Mouse (Mus musculus): ENCODE data around the gene Lima1. TPM values are rescaled to one million over a fixed set of nuclear protein-coding genes. Genes with fewer than 3 reads are reported as not detected.

Gene Lima1
- polyA plus RNA-seq, 1 experiment from 2014 or later, result 14.8 TPM

DNA sequence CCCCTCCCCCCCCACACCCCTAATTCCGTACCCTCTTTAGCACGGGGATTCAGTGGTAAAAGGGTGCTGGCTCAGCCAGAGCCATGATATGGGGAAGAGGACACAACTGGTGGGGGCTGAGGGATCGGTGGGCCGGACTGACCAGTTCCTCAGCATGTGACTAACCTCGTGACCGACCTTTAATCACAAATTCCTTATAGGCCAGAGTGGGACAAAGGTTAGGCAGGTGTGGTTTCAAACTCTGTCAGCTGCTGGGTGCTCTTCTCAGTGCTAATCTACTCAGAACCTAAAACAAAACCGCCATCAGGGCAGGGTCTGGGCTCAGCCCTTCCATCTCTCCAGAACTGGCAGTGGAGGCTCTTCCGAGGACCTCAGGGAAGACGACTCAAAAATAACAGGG is 40.1 kb downstream of the Lima1 start:
- no peaks in the 10 kb centered on the region for H3K36me3 ChIP-seq (replicated peaks; ENCODE audit: insufficient read depth, low read length)
- H3K27me3 ChIP-seq (ENCODE audit: insufficient read depth, low read length), result no peaks in the 10 kb centered on the region
- DNase-seq (peak; percentile 47), ATAC-seq (peak; percentile 87)
- H3K4me3 ChIP-seq (ENCODE audit: low read depth, low read length), result no peak overlapping the region
- 29% methylated on average over 9 of the region's 9 CpGs for WGBS (ENCODE audit: insufficient replicate concordance)
- no peaks in the 10 kb centered on the region for H3K9me3 ChIP-seq (ENCODE audit: low read length)
- peak overlapping the region; percentile 35; the same call in 1 of the 2 replicates for H3K4me2 ChIP-seq (ENCODE audit: low read depth, low read length)
- H3K9ac ChIP-seq (replicated peaks), result no peak overlapping the region
- H3K4me1 ChIP-seq (ENCODE audit: insufficient read depth), result no peaks in the 10 kb centered on the region; the same call in 1 of the 2 replicates
- H3K27ac ChIP-seq (ENCODE audit: low read depth), result peak overlapping the region; percentile 88
- no peak for TF ChIP-seq CTCF (IDR thresholded peaks at IDR 0.05; ENCODE audit: low read depth)
- 0 out of 2 replicates have a peak, but pooled peaks have one; percentile 57 for TF ChIP-seq EP300 (IDR thresholded peaks at IDR 0.05; ENCODE audit: low read depth)

DNA sequence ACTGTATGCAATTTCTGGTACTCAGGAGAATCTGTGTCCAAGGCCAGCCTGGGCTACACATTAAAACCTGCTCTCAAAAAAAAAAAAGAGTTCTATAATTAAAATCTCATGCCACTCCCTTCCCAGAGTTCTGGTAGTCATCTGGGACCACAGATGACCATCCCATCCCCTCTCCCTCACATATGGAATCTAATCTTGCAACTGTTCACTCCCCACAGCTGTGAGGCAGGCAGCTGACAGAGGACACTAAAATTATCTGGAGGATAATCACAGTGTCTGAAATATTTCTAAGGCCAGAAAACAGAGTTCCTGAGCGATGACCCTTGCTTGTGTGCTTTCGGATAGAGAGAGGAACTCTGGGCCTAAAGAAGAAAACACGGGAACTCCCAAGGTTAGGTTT is 40.6 kb downstream of the Lima1 start:
- H3K27ac ChIP-seq (ENCODE audit: low read depth), result peak overlapping the region; percentile 88
- WGBS (ENCODE audit: insufficient replicate concordance), result 55% methylated on average over 3 of the region's 3 CpGs
- H3K4me3 ChIP-seq (ENCODE audit: low read depth, low read length), result no peak overlapping the region

DNA sequence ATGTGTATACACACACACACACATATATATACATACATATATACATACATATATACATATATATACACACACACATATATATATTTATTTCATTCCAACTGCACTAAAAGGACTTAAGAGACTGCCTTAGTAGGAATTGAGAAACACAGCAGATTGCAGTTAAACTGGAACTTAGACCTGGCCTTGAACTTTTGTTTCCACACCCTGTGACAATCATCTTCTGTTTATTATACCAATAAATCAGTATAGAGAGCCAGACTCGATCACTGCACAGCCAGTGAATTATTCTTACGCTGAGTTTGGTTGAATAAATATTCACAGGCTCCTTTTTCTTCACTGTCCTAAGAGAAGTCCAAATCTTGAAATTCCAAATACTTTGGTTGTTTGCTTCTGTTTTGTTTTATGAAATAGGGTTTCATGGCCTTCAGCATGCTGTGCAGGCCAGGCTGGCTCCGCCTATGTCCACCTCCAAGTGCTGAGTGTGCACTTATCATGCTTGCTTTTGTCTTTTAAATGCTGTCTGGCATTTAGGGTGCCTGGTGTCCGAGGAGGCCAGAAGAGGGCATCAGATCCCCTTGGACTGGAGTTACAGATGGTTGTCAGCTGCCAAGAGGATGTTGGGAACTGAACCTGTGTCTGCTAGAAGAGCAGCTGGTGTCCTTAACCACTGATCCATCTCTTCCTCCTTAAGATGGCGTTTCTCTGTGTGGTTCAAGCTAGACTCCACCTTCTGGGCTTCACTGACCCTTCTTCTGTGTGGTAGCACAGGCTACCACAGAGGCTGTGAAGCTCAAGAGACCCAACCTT is 41.4 kb downstream of the Lima1 start:
- Histone ChIP-seq H3K9me3 (ENCODE audit: low read length) (no peaks in the 10 kb centered on the region), H3K36me3 (replicated peaks; ENCODE audit: insufficient read depth, low read length) (no peaks in the 10 kb centered on the region), H3K27ac (ENCODE audit: low read depth) (peak overlapping the region; percentile 88; the same call in 1 of the 2 replicates), H3K9ac (replicated peaks) (no peak overlapping the region), H3K4me1 (ENCODE audit: insufficient read depth) (no peaks in the 10 kb centered on the region; the same call in 1 of the 2 replicates), H3K4me3 (ENCODE audit: low read depth, low read length) (no peak overlapping the region), H3K27me3 (ENCODE audit: insufficient read depth, low read length) (no peaks in the 10 kb centered on the region), H3K4me2 (ENCODE audit: low read depth, low read length) (no peak overlapping the region)
- WGBS (ENCODE audit: insufficient replicate concordance), result 68% methylated on average over 5 of the region's 5 CpGs
- no peak for DNase-seq
- TF ChIP-seq EP300 (IDR thresholded peaks at IDR 0.05; ENCODE audit: low read depth), result no peak
- TF ChIP-seq CTCF (IDR thresholded peaks at IDR 0.05; ENCODE audit: low read depth), result peak; percentile 14; the same call in 1 of the 2 replicates
- ATAC-seq, result no peak

More for the DNA sequence above, 40.6 kb downstream of the Lima1 start:
- Histone ChIP-seq H3K9me3 (ENCODE audit: low read length) (no peaks in the 10 kb centered on the region), H3K4me2 (ENCODE audit: low read depth, low read length) (no peak overlapping the region), H3K36me3 (replicated peaks; ENCODE audit: insufficient read depth, low read length) (no peaks in the 10 kb centered on the region), H3K4me1 (ENCODE audit: insufficient read depth) (no peaks in the 10 kb centered on the region; the same call in 1 of the 2 replicates), H3K9ac (replicated peaks) (no peak overlapping the region), H3K27me3 (ENCODE audit: insufficient read depth, low read length) (no peaks in the 10 kb centered on the region)
- TF ChIP-seq CTCF (IDR thresholded peaks at IDR 0.05; ENCODE audit: low read depth) (no peak), EP300 (IDR thresholded peaks at IDR 0.05; ENCODE audit: low read depth) (no peak)
- no peak for DNase-seq
- ATAC-seq, result no peak

DNA sequence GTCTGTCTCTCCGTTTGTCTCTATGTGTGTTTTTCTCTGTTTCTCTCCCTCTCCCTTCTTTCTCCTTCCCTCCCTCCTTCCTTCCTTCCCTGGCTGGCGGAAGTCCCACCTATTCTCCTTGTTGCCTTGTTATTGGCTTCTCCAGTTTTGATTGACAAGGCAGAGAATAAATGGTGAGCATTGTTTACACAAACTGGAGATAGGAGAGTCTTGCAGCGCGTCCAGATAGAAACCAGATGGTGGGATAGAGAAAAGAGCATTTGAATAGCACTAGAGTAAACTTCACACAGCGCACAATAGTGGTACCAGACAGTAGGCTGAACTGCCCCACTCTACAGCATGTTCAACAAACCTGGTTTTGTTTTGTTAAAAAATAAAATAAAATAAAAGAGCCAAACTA is 43.7 kb downstream of the Lima1 start:
- Histone ChIP-seq H3K4me2 (ENCODE audit: low read depth, low read length) (no peak overlapping the region), H3K27me3 (ENCODE audit: insufficient read depth, low read length) (no peaks in the 10 kb centered on the region), H3K36me3 (replicated peaks; ENCODE audit: insufficient read depth, low read length) (peaks cover under 1% of the 10 kb centered on the region; the same call in 1 of the 2 replicates), H3K4me1 (ENCODE audit: insufficient read depth) (no peaks in the 10 kb centered on the region; the same call in 1 of the 2 replicates), H3K9me3 (ENCODE audit: low read length) (no peaks in the 10 kb centered on the region), H3K9ac (replicated peaks) (no peak overlapping the region), H3K27ac (ENCODE audit: low read depth) (no peak overlapping the region), H3K4me3 (ENCODE audit: low read depth, low read length) (no peak overlapping the region)
- TF ChIP-seq EP300 (IDR thresholded peaks at IDR 0.05; ENCODE audit: low read depth) (no peak), CTCF (IDR thresholded peaks at IDR 0.05; ENCODE audit: low read depth) (no peak)
- WGBS (ENCODE audit: insufficient replicate concordance), result 68% methylated on average over 5 of the region's 5 CpGs
- DNase-seq, result no peak
- no peak for ATAC-seq

DNA sequence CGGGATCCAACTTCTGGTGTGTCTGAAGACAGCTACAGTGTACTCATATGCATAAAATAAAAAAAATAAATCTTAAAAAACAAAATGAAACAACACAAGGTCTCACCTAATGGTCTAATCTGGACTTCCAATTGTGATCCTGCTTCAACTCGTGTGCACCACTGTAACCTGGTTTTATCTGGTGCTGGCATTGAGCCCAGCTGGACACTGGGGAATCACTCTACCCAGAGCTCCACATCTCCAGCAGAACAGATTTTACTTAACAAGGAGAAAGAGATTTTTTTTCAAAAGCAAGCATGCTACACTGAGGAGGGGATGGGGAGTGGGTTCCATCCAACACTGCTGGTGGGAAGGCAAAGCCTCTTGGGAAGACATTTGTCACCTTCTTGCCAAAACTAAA is 47.2 kb downstream of the Lima1 start:
- no peak overlapping the region for H3K4me2 ChIP-seq (ENCODE audit: low read depth, low read length)
- H3K27me3 ChIP-seq (ENCODE audit: insufficient read depth, low read length), result no peaks in the 10 kb centered on the region
- H3K27ac ChIP-seq (ENCODE audit: low read depth), result no peak overlapping the region
- WGBS (ENCODE audit: insufficient replicate concordance), result 64% methylated on average over 2 of the region's 2 CpGs
- DNase-seq, result no peak
- TF ChIP-seq CTCF (IDR thresholded peaks at IDR 0.05; ENCODE audit: low read depth) (no peak), EP300 (IDR thresholded peaks at IDR 0.05; ENCODE audit: low read depth) (no peak)
- H3K9me3 ChIP-seq (ENCODE audit: low read length), result no peaks in the 10 kb centered on the region
- H3K36me3 ChIP-seq (replicated peaks; ENCODE audit: insufficient read depth, low read length), result peaks cover 3% of the 10 kb centered on the region; the same call in 1 of the 2 replicates
- no peak overlapping the region for H3K9ac ChIP-seq (replicated peaks)
- no peak for ATAC-seq
- H3K4me1 ChIP-seq (ENCODE audit: insufficient read depth), result no peaks in the 10 kb centered on the region
- H3K4me3 ChIP-seq (ENCODE audit: low read depth, low read length), result no peak overlapping the region

DNA sequence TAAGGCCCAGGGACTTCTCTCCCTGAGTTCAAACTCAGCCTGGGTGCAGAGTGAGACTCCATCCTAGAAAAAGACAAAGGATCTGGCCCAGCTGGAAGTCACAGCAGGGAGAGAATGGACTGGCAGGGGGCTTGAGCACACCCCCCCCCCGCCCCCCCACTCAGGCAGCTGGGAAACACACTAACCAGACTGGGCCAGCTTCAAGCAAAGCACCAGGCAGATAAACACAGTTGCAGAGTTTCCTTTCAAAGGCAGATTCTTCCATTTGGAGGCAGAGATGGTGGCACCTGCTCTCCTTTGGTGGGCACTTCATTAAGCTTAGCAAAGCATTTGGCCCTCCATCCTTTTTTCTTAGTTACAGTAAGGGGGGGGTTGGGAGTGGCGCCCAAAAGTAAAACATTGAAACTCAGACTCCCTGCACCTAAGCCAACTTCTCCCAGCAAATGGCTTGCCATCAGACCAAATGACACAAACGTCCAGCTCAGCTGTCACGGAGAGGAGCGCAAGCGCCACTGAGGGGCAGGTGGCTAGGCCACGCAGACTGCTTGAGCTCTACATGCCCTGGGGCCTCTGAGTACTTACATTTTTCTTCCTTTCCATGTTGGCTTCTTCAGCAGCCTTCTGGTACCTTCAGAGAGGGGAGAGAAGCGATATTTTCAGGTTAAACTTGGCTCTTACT is 48.9 kb downstream of the Lima1 start:
- H3K27ac ChIP-seq (ENCODE audit: low read depth), result no peak overlapping the region
- no peak overlapping the region for H3K4me2 ChIP-seq (ENCODE audit: low read depth, low read length)
- no peaks in the 10 kb centered on the region for H3K9me3 ChIP-seq (ENCODE audit: low read length)
- no peak overlapping the region for H3K4me3 ChIP-seq (ENCODE audit: low read depth, low read length)
- 81% methylated on average over 8 of the region's 8 CpGs for WGBS (ENCODE audit: insufficient replicate concordance)
- H3K36me3 ChIP-seq (replicated peaks; ENCODE audit: insufficient read depth, low read length), result peaks cover 3% of the 10 kb centered on the region; the same call in 1 of the 2 replicates
- ATAC-seq (no peak), DNase-seq (no peak)
- H3K9ac ChIP-seq (replicated peaks), result no peak overlapping the region
- TF ChIP-seq EP300 (IDR thresholded peaks at IDR 0.05; ENCODE audit: low read depth), result no peak
- TF ChIP-seq CTCF (IDR thresholded peaks at IDR 0.05; ENCODE audit: low read depth), result no peak
- H3K4me1 ChIP-seq (ENCODE audit: insufficient read depth), result no peaks in the 10 kb centered on the region
- no peaks in the 10 kb centered on the region for H3K27me3 ChIP-seq (ENCODE audit: insufficient read depth, low read length)
